Mouse (Mus musculus) liver, postnatal 0 days (tissue): ENCODE data around the gene Cfap74.

Source experiments
- CTCF ChIP-seq: sonication (generic); IDR thresholded peaks from 2 replicates; pipeline ENCODE4 v1.5.1; 2016; ENCODE audit warnings: antibody characterized with exemption, low read depth
- EP300 ChIP-seq: IDR thresholded peaks from 2 replicates; pipeline ENCODE4 v1.6.1; 2016; ENCODE audit warnings: antibody characterized with exemption, low read depth, mild to moderate bottlenecking

DNA sequence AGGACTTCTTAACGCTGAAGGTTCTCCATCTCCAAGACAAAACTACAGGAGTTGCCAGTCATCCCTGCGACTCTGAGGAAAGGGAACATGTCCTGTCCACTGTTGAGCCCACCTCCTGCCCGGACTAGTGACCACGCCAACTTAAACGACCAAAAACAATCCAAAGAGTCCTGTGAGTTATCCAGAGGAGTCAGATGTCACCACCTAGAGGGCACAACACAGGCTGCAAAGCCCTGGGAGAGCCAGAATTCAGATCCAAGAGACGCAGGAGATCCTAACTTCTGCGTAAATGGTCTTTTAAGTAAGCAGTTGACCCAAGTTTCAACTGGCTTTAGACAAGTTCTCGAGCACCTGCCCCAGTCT is 314 bp upstream of the Cfap74 start:
- peak; percentile 30; the same call in 1 of the 2 replicates for TF ChIP-seq CTCF
- no peak for TF ChIP-seq EP300
